Mouse (Mus musculus) liver, embryonic 13.5 days (tissue): ENCODE measurements around the gene Tspan3. TPM values are rescaled to one million over a fixed set of nuclear protein-coding genes. Genes with fewer than 3 reads are reported as not detected.

Experiments
- ATAC-seq: fragments of 200-750 bp; cut with Nextera tagmentation; 2 replicates; pipeline ENCODE4 v1.8.0; 2017; ENCODE audit warnings: low read depth, mild to moderate bottlenecking, moderate number of reproducible peaks, moderate library complexity
- DNase-seq: peaks from one replicate; pipeline ENCODE4 v3.0.0; 2022
- H3K27ac ChIP-seq: fragments of 300-500 bp; sonication (generic); 2 replicates; pipeline ENCODE4 v1.5.1; 2015; ENCODE audit warnings: moderate library complexity, mild to moderate bottlenecking, inconsistent platforms
- H3K27me3 ChIP-seq: fragments of 300-500 bp; sonication (generic); 2 replicates; pipeline ENCODE4 v1.6.1; 2015; ENCODE audit warnings: mild to moderate bottlenecking, inconsistent platforms
- H3K36me3 ChIP-seq: fragments of 300-500 bp; sonication (generic); 2 replicates; pipeline ENCODE4 v1.6.1; 2015; ENCODE audit warnings: mild to moderate bottlenecking, inconsistent platforms
- H3K4me1 ChIP-seq: fragments of 300-500 bp; sonication (generic); replicated peaks from 2 replicates; pipeline ENCODE4 v1.6.1; 2015; ENCODE audit warnings: inconsistent platforms
- H3K4me2 ChIP-seq: fragments of 300-500 bp; sonication (generic); 2 replicates; pipeline ENCODE4 v1.6.1; 2015; ENCODE audit warnings: inconsistent platforms, mild to moderate bottlenecking, moderate library complexity
- H3K4me3 ChIP-seq: fragments of 300-500 bp; sonication (generic); replicated peaks from 2 replicates; pipeline ENCODE4 v1.5.1; 2015; ENCODE audit warnings: mild to moderate bottlenecking, inconsistent platforms
- H3K9ac ChIP-seq: fragments of 300-500 bp; sonication (generic); 2 replicates; pipeline ENCODE4 v1.6.1; 2015; ENCODE audit warnings: mild to moderate bottlenecking, inconsistent platforms
- H3K9me3 ChIP-seq: fragments of 300-500 bp; sonication (generic); replicated peaks from 2 replicates; pipeline ENCODE4 v1.6.1; 2016; ENCODE audit warnings: inconsistent platforms
- WGBS: fragments of 180-500 bp; shearing (Covaris S2); methylation state at CpG from one replicate; pipeline ENCODE4 v1.1.7; 2015; ENCODE audit not compliant: insufficient replicate concordance; 5-methylcytosine and 5-hydroxymethylcytosine counted together
- polyA plus RNA-seq: library from polyadenylated mRNA; unstranded; fragments of >200 nt; fragmentation: Nextera tagmentation; extraction: Ambion mirVana; gene quantifications from 2 replicates; pipeline ENCODE4 v1.2.1, GENCODE M21; 2015

Tspan3 gene
- polyA plus RNA-seq, 1 experiment from 2014 or later, result 46.5 TPM

DNA sequence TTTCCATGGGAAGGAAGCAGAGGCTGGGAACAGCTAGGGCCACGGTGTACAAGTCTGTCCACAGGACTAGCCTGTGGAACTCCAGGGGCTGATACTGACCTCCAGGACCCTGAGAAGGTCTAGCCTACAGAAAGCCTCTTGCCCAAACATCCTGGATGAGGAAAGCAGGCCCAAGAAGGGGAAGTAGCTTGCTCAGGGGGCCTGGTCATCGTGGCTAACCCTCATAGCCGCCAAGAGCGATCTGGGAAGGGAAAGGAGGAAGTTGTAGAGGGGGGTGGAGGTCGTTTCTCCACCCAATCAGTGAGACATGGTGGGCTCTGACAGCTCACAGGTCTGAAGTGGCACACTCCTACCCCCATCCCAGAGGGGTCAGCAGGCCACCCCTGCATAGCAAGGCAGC lies 57.1 kb downstream of the Tspan3 start:
- no peaks in the 10 kb centered on the region for H3K36me3 ChIP-seq
- H3K9me3 ChIP-seq, result no peaks in the 10 kb centered on the region
- H3K4me2 ChIP-seq, result no peak overlapping the region
- DNase-seq (no peak), ATAC-seq (peak; percentile 41; the same call in 1 of the 2 replicates)
- H3K27ac ChIP-seq, result no peak overlapping the region
- H3K9ac ChIP-seq, result no peak overlapping the region
- no peak overlapping the region for H3K4me3 ChIP-seq
- peaks cover 12% of the 10 kb centered on the region for H3K4me1 ChIP-seq
- H3K27me3 ChIP-seq, result no peaks in the 10 kb centered on the region
- 30% methylated on average over 5 of the region's 5 CpGs for WGBS

DNA sequence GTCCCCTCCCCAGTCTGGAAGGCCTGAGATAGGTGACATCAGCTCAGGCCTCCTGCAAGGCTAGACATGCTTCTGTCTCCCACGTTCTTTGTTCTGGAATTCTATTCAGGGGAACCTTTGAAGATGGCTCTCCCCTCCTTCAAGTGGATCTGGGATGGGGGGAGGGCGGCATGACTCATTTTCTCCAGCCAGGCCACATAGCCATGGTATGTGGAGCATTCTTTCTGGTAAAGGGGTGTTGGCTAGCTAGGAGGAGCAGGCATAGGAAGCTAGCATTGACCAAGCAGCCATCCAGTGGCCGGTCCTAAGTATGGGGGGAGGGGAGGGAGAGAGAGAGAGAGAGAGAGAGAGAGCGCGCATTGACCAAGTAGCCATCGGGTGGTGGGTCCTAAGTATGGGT lies 57.8 kb downstream of the Tspan3 start:
- no peak overlapping the region for H3K9ac ChIP-seq
- H3K27me3 ChIP-seq, result no peaks in the 10 kb centered on the region
- DNase-seq, result no peak
- ATAC-seq, result 0 out of 2 replicates have a peak, but pooled peaks have one; percentile 9
- H3K27ac ChIP-seq, result no peak overlapping the region
- 47% methylated on average over 6 of the region's 6 CpGs for WGBS
- no peaks in the 10 kb centered on the region for H3K9me3 ChIP-seq
- no peaks in the 10 kb centered on the region for H3K36me3 ChIP-seq
- H3K4me1 ChIP-seq, result peaks cover 12% of the 10 kb centered on the region
- H3K4me3 ChIP-seq, result no peak overlapping the region
- no peak overlapping the region for H3K4me2 ChIP-seq

DNA sequence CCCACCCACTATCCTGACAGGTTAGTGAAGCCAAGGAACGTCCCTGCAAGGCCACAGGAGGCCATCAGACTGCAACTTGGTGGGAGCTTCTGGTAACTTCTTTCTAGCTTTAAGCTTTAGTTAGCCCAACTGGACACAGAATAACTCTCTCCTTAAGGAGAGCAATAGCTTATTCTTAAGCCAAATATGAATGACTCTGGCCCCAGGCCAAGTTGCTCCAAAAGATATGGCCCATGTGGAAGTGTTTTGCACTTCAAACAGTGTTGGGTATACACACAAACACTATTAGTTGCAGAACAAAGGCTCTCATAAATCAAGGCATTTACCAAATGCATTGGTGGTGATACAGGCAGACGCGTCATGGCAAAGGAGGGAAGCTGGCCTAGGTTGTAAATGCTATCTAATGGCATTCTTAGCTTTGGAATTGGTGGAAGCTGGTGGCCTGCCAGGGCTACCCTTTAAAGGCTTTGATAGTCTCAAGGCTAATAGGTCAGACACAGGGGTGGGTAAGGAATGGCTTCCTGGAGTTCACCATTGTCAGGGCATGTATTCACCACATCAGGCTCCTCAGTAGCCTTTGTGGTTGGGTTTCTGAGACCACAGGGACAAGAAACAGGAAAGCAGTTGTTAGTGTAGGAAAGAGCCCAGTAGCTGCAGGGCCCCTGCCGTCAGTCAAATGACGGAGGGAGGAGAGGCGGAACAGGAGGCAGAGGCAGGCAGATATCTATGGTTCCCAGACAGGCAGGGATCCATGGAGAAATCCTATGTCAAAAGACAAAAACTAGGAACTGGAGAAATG lies 58.8 kb downstream of the Tspan3 start:
- Histone ChIP-seq H3K4me3 (no peak overlapping the region), H3K4me1 (peaks cover 12% of the 10 kb centered on the region), H3K9me3 (no peaks in the 10 kb centered on the region), H3K27ac (no peak overlapping the region; the same call in 1 of the 2 replicates), H3K27me3 (no peaks in the 10 kb centered on the region), H3K36me3 (no peaks in the 10 kb centered on the region), H3K4me2 (no peak overlapping the region), H3K9ac (no peak overlapping the region)
- ATAC-seq, result no peak
- no peak for DNase-seq
- 49% methylated on average over 6 of the region's 6 CpGs for WGBS

DNA sequence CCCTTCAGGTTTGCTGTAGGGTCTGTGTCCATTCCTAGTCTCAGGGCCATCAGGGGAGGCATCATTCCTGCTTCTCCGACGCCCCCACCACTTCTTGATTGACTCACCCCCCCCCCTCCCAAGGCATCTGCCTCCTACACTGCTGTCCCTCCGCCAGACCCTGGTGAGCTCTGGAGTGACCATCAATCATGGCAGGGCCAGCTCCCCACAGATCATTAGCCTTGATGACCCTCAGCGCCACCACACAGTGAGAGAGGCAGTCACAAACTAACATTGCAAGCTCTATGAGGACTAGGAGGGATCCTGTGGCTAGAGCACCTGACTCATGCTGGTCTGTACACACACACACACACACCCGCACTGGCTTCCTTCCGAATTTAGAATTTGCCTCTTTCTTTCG lies 60.4 kb downstream of the Tspan3 start:
- 30% methylated on average over 7 of the region's 7 CpGs for WGBS
- H3K36me3 ChIP-seq, result no peaks in the 10 kb centered on the region
- no peak overlapping the region for H3K9ac ChIP-seq
- H3K27ac ChIP-seq, result peak overlapping the region; percentile 23; the same call in 1 of the 2 replicates
- no peaks in the 10 kb centered on the region for H3K9me3 ChIP-seq
- H3K4me1 ChIP-seq, result peaks cover 15% of the 10 kb centered on the region
- DNase-seq (no peak), ATAC-seq (no peak)
- no peaks in the 10 kb centered on the region for H3K27me3 ChIP-seq
- H3K4me3 ChIP-seq, result no peak overlapping the region
- H3K4me2 ChIP-seq, result no peak overlapping the region

DNA sequence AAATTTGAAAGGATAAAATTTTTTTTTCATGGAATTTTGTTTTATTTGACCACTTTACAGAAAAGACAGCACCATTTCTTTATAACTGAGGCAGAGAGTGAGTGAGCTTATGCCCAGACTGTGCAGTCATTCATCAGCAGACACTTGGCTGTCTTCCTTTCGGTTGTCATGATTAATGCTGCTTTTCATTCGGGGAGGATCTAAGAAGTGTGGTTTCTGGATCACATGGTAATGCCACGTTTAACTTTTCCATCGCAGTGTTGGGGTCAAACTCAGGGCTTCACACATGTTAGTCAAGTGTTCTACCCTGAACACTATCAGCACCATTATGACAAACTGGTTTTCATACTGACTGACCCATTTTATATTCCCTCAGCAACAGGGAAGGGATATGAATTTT lies 64.3 kb downstream of the Tspan3 start:
- H3K9me3 ChIP-seq, result no peaks in the 10 kb centered on the region
- ATAC-seq (no peak), DNase-seq (no peak)
- no peak overlapping the region for H3K27ac ChIP-seq
- H3K36me3 ChIP-seq, result no peaks in the 10 kb centered on the region
- no peak overlapping the region for H3K4me3 ChIP-seq
- H3K27me3 ChIP-seq, result no peaks in the 10 kb centered on the region
- no peak overlapping the region for H3K9ac ChIP-seq
- H3K4me1 ChIP-seq, result 0 out of 2 replicates have a peak, but pooled peaks cover 7% of the 10 kb centered on the region
- no peak overlapping the region for H3K4me2 ChIP-seq
- WGBS, result 22% methylated on average over 4 of the region's 4 CpGs

DNA sequence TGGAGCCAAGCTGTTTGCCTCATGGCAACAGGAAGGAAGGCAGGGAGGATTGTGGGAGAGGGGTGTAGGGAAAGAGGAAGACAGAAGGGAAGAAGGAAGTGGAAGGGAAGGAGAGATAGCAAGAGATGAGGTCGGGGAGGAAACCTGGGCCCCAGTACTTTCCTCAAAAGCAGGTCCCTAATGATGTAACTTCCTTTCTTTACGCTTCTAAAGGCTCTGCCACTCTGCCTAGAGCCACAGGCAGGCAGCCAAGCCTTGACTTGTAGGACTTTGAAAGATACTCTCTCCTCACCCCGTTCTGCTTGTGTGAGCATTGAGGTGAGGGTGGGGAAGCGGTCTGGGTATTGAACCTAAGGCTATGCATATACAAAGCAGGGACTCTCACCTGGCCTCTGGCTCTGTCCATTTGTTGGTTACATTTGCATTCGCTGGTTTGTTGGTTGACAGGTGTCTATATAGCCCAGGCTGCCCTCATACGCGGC lies 65.2 kb downstream of the Tspan3 start:
- no peak overlapping the region for H3K9ac ChIP-seq
- DNase-seq, result no peak
- H3K4me3 ChIP-seq, result no peak overlapping the region
- 0 out of 2 replicates have a peak, but pooled peaks cover 7% of the 10 kb centered on the region for H3K4me1 ChIP-seq
- 50% methylated on average over 7 of the region's 7 CpGs for WGBS
- no peaks in the 10 kb centered on the region for H3K27me3 ChIP-seq
- no peak overlapping the region for H3K4me2 ChIP-seq
- H3K9me3 ChIP-seq, result no peaks in the 10 kb centered on the region
- no peaks in the 10 kb centered on the region for H3K36me3 ChIP-seq
- no peak for ATAC-seq
- no peak overlapping the region for H3K27ac ChIP-seq

DNA sequence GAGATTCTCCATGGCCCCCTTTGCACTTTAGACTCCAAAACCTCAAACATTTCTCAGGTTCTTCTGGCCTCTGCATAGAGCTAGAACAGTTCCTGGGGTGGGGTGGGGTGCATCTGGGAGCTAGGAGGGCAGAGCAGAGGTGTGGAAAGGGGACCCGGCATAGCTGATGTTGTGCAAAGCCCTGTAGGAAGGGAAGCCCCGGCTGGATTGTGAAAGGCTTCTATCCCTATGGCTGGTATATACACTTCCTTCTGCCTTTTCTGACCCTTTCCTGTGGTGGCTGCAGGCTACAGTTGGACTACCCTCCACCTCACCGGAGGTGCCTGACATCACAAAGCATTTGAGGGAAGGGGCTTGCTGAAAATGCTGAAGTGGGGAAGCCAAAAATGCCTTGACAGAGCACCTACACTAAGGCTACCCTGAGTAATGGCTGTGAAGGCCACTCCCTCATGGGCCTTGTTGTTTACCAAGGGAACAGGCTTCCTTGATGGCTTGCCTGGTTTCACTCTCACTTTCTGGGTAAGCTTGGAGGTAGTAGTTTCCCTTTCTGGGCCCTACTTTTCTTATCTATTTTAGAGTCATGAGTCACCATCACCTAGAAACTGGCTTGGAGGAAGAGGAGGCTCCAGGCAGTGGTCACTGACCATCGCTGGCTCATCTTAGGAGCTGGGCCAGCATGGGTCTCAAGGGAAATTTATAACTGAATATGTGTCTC lies 67.5 kb downstream of the Tspan3 start:
- Histone ChIP-seq H3K4me1 (0 out of 2 replicates have a peak, but pooled peaks cover 3% of the 10 kb centered on the region), H3K36me3 (no peaks in the 10 kb centered on the region), H3K4me3 (no peak overlapping the region), H3K9ac (no peak overlapping the region), H3K27me3 (no peaks in the 10 kb centered on the region), H3K9me3 (no peaks in the 10 kb centered on the region), H3K4me2 (no peak overlapping the region), H3K27ac (no peak overlapping the region)
- no peak for DNase-seq
- ATAC-seq, result no peak
- 28% methylated on average over 4 of the region's 4 CpGs for WGBS

DNA sequence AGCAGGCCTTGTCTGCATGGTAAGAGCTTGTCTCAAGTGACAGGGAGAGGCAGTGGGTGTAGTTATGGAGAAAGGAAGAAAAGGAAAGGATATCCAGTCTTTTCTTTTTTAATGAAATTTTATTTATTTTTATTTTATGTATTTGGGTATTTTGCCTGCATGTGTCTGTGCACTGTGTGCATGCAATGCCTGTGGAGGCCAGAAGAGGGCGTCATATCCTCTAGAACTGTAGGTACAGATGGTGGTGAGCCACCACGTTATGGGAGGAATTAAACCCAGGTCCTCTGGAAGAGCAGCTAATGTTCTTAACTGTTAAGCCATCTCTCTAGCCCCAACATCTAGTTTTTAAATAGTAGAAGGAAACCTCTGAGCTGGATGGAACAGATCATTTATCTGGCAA lies 73.2 kb downstream of the Tspan3 start:
- 0 out of 2 replicates have a peak overlapping the region, but pooled peaks have one; percentile 4 for H3K4me3 ChIP-seq
- WGBS, result 14% methylated on average over 2 of the region's 2 CpGs
- no peak overlapping the region for H3K27ac ChIP-seq
- no peaks in the 10 kb centered on the region for H3K36me3 ChIP-seq
- H3K9ac ChIP-seq, result no peak overlapping the region
- ATAC-seq (no peak), DNase-seq (no peak)
- peaks cover 4% of the 10 kb centered on the region; the same call in 1 of the 2 replicates for H3K4me1 ChIP-seq
- H3K9me3 ChIP-seq, result no peaks in the 10 kb centered on the region
- H3K4me2 ChIP-seq, result peak overlapping the region; percentile 17; the same call in 1 of the 2 replicates
- no peaks in the 10 kb centered on the region for H3K27me3 ChIP-seq

DNA sequence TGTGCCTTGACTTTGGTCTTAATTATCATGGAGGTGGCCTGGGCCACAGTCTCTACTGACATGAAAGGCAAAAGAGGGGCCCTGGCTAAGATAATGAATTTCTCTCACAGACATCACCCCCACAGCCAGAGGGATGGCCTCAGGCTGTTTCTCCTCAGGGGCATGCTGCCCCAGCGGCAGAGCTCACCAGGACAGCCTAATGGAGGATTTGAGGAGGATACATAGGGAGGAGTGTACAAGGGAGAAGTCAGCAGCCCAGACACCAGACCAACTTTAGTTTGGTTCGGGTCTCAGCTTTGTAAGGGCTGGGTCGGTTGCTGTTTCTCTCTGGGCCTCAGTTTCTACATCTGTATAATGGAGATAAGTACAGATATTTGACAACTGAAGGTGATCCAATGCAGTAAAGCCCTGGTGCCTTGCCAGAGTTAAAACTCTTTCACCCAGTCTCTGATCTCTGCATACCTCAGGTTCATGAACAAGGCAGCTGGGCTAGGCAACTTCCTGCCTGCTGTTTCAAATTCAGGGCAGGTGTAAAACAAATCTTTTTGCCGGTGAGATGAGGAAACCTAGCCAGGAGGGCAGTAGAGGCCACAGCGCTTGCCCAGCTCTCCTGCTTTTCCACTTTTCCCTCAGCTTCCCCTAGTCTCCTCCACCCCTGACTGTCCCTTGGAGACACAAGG lies 74.6 kb downstream of the Tspan3 start:
- H3K4me3 ChIP-seq, result peak overlapping the region; percentile 33
- H3K4me2 ChIP-seq, result peak overlapping the region; percentile 27
- H3K27me3 ChIP-seq, result no peaks in the 10 kb centered on the region
- peak overlapping the region; percentile 41; the same call in 1 of the 2 replicates for H3K9ac ChIP-seq
- no peak for DNase-seq
- H3K27ac ChIP-seq, result peak overlapping the region; percentile 47; the same call in 1 of the 2 replicates
- H3K9me3 ChIP-seq, result no peaks in the 10 kb centered on the region
- peaks cover 4% of the 10 kb centered on the region; the same call in 1 of the 2 replicates for H3K4me1 ChIP-seq
- H3K36me3 ChIP-seq, result no peaks in the 10 kb centered on the region
- WGBS, result 33% methylated on average over 5 of the region's 5 CpGs
- ATAC-seq, result no peak

DNA sequence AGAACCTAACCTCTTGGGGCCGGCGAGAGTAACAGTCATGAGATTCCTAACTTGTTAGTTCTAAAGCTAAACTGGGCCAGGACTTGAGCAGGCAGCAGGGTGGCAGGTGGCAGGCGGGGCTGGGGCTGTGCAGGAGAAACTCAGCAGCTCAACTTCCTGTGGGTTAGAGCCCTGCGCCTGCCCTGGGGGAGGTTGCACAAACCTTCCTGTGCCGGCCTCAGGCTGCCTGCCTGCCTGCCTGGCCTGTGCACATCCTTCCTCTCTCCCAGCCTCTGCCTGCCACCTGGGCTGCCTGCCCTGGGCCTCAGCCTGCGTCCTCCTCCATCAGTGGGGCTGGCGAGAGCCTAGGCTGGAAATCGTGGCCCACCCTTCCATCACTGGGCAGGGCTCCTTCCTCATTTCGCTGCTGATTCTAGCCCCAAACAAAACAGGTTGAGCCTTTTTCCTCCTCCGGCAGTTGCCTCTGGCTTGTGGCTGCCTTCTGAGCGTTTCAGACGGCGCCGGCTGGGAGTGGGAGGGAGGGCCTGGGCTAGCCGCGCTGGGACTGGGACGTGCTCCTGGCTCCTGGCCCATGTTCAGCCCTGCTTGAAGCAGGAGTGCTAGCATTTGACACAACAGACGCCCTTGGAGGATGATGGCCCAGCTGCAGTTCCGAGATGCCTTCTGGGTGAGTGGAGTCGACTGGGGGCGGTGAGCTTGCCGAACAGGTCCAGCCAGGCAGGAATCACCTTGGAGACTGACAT lies 75.3 kb downstream of the Tspan3 start, which contains the start of gene Pstpip1:
Gene Pstpip1, plus strand, starts transcription at position 185 of the 743 bp plus-strand sequence.
- ATAC-seq (peak; percentile 34; the same call in 1 of the 2 replicates), DNase-seq (peak; percentile 11)
- Histone ChIP-seq H3K27ac (peak within 1 kb of the TSS; percentile 47), H3K9me3 (no peaks in the 10 kb centered on the region), H3K36me3 (no peaks in the 10 kb centered on the region), H3K9ac (peak within 1 kb of the TSS; percentile 41; the same call in 1 of the 2 replicates), H3K4me2 (peak within 1 kb of the TSS; percentile 27), H3K27me3 (no peaks in the 10 kb centered on the region), H3K4me1 (peaks cover 4% of the 10 kb centered on the region; the same call in 1 of the 2 replicates), H3K4me3 (peak within 1 kb of the TSS; percentile 33)
- 12% methylated on average over 21 of the region's 22 CpGs for WGBS
